Mouse (Mus musculus) left cerebral cortex, adult 11 months (tissue): Measurements from ENCODE around the gene Asprv1.
A peak's percentile ranks its signal among the peaks of the same experiment; 100 is the strongest.

Experiments used
- DNase-seq: peaks from one replicate; pipeline ENCODE4 v3.0.0; 2022; ENCODE audit warnings: low spot score

The Asprv1 gene

GRCm38 (mm10) chr6:86627946-86628345 is at the start of gene Asprv1:
TSS of gene Asprv1 (plus strand) at chr6:86628164.
- DNase-seq, result no peak

DNA sequence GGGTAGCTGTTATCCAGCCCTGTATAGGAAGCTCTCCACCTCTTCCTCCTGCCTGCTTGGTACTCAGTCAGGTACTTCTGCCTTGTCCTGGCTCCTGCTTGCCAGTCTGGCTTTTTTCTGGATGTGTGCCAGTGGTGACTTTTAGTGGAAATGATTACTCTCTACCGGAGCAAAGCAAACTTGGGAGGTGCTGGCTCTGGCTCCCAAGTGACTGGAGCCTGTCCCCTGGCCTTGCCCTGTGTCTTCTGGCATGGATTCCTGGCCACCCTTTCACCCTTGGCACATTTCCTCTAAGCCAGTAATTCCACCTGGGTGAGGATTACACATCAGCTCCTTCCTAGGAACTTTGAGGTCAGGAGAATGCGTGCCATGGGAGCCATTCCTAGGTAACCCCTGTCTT is 49.6 kb upstream of the Asprv1 start:
- DNase-seq, result no peak

DNA sequence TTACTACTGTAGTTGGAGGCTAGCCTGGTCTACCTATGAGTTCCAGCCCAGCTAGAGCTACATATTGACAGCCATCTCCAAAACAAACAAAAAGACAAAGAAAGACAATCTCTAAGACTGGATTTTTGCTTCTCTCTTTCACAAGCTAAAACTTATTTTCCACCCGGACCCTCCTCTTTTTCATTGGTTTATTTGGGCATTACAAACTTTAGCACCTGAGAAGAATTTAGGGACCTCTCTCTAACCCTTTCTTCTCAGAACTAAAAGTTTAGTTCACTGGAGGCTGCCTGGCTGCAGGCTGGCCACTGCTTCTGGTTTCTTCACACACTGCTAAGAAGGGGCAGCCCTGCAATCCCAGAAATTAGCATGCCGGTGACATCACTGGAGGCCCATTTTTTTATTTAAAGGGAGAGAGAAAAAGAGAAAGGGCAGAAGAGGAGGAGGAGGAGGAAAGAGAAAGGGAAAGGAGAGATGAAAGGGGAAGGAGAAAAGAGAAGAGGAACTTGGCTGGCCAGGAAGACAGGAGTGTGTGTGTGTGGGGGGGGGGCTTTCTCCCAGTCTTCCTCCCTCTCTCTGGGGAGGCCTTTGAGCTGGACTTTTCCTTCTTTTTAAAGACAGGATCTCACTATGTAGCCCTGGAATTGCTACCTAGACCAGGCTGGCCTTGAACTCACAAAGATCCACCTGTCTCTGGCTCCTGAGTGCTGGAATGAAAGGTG is 48.7 kb upstream of the Asprv1 start:
- no peak for DNase-seq

GRCm38 (mm10) chr6:86579926-86580325 is 48.0 kb upstream of the Asprv1 start:
- DNase-seq, result no peak

DNA sequence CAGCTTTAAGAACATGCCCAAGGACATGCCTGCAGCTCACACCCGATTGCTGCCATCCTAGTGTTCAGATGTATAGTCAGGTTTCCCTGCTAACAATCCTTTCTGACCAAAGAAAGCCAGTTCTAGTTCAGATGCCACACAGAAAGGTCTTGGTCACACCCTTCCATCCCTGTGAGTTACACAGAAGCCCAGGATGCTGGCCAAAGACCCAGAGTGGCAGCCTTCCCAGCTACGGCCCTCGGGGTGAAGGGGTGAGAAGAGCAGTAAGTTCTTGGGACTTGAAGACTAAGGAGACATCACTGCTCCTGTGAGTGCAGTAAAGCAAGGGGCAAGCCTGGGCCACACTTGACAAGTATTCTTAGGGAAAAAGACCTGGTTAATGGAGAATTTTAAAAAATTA is 44.8 kb upstream of the Asprv1 start:
- no peak for DNase-seq

GRCm38 (mm10) chr6:86583601-86584215 is 44.3 kb upstream of the Asprv1 start:
- DNase-seq, result no peak

DNA sequence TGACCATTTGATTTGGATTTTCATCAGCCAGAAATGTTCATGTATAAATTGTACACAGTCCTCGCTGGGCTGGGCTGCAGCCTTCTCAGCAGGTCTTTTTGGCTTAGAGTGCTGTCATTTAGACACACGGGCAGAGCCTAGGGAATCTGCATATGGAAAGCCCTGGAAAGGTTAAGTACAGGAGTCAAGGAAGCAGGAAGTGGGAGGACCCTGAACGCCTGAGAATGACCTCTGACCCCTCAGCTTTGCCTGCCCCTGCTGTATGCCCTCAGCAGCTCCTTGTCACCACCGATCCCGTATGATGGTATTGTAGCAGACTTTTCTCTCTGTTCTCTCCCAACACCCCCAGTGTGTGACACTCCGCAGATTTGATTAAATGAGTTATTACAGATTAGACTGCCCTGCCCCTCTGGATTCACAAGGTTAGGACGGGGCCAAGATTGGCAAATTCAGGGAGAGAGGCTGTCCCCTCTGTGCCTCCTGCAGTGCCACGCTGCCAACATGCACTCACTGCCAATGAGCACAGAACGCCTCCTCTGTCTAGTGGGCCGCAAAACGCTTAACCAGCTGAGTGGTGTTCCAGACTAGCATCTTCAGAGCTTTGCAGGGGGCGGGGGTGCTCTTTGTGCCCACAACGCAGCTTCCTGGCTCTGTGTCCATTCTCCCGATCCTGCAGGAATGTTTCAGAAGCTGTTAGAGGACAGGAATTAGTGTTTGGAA is 43.5 kb upstream of the Asprv1 start:
- peak; percentile 64 for DNase-seq

DNA sequence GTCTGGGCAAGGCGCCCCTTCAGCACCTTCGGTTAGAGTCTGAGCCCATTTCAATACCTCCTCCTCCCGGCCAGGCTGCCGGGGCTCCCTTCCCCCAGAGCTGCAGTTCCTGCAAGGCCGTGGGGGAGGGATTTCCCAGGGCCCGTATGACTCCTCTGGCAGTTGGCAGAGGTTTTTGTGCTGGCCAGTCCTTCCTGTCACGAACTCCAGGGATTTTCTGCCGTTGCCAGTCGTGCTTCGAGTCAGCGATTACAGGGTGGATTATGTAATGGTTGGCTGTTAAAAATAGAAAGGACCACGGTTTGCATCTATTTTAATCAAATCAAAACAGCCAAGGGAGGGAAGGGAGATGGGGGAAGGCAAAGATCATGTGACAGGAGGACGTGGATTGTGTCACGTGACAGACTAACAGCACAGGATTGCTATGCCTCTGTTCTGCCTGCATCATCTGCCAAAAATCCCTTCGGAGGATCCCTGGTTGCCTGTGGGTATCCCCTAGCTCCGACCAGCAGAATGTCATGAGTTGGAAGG is 42.8 kb upstream of the Asprv1 start:
- peak; percentile 93 for DNase-seq

DNA sequence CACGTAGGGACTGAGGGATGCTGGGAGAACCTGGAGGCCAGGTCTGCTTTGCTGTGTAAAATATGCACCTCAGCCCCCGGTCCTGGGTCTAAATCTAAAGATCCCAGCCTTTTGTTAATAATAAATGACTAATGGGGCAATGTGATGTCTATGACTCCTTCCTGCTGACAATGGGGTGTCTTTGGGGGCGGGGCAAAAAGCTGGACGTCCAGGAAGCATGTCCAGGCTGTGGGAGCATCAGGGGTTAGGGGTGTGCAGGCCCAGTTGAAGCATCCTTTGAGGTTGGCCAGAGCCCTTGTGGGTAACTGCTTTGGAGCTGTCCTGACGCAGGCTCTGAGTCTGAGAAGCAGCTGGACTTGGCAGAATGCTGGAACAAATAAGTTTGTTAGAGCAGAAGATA is 41.9 kb upstream of the Asprv1 start:
- DNase-seq, result no peak

DNA sequence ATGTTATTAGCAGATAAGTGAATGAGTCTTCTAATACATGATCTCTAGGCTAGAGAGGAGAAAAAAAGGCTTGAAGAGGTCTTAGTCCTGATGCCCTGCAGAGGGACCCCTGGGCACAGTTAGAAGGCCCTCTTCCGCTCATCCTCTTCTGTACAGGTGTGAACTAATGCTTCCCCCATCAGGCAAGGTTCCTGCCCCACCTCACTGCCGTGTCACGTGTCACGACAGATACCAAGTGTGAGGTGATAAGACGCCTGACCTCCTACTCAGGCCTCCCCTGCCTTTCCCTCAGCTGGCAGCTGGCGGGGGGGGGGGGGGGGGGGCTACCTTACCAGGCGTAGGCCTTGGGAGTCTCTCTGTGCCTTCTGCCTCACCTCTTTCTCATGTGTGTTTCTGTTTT is 39.5 kb upstream of the Asprv1 start:
- no peak for DNase-seq

DNA sequence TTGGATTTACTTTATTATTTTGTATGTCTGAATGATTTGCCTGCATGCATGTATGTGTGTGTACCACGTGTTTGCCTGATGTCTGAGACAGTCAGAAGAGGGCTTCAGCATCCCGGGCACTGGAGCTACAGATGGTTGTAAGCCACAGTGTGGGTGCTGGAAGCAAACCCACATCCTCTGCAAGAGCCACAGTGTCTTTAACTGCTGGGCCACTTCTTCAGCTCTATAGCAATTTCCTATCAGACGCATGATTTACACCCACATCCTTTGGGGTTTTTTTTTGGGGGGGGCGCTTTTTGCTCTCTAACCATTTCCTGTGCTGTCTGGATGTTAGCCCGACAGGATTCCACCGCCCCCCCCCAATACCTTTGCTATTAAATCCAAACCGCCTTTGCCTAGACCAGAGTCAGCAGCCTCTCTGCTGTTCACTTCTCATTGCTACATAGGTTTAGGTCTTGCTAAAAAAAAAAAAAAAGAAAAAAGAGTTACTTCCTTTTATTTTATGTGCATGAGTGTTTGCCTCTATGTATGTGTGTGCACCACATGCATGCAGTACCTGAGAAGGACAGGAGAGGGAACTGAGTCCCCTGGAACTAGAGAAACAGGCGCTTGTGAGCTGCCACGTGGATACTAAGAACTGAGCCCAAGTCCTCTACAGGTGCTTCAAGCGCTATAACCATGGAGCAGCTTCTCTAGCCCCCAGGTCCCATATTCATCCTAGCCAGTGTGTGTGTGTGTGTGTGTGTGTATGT is 34.6 kb upstream of the Asprv1 start:
- no peak for DNase-seq

DNA sequence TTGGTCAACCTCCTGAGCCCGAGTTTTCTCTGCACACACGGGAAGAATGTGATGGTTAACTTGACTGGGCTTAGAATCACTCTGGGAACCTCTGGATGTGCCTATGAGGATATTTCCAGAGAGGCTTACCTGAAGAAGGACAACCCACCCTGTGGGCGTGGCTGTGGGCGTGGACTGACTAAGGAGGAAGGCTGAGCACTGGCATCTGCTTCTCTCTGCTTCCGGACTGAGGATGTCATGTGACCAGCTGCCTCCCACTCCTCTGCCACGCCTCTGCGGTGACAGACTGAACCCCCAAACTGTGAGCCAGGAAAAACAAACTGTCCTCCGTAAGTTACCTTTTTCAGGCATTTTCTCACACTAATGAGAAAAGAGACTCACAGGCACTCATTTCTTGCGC is 33.3 kb upstream of the Asprv1 start:
- no peak for DNase-seq

- DNase-seq, result no peak
Observed at GRCm38 (mm10) chr6:86595865-86596440, 32.0 kb upstream of the Asprv1 start.

DNA sequence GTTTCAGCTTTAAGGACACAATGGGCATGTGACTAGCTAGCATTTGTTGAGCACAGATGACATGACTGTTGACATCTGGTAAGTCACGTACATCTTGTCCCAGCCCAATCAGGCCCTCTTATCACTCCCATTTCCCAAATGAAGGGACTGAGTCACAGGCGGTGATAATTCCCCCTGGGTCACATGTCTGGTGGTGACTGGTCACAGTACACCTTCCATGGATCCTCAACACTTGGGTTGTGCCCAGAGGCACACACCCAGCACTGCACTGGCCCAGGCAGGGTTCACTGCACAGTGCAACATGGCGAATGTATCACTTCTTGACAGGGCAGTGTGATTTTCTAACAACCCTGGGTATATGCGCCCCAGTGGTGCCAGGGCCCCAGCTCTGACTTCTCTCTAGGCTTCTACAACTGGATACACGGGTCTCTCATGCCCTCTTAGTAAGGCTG is 29.2 kb upstream of the Asprv1 start:
- no peak for DNase-seq

GRCm38 (mm10) chr6:86599197-86599596 is 28.8 kb upstream of the Asprv1 start:
- DNase-seq, result peak; percentile 70

DNA sequence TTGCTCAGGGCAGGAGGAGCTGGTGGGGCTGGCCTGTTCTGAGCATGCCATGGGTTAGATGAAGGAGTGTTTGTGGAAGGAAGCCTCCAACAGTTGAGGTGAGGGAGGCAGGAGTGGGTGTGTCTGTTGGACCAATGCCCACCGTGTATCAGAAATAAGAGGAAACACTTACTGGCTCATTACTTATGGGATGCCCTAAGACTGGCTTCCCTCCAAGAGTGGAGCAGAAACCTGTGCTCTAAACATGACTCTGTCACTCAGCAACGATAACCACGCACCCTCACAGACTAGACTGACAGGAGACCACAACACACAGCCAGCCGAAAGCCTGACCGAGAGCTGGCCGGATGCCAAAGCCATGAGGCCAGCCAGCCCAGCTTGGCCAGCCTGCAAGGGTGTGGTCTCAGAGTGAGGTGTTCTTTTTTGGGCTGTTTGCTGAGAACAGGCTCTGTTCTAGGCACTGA is 28.0 kb upstream of the Asprv1 start:
- no peak for DNase-seq

- no peak for DNase-seq
Observed at GRCm38 (mm10) chr6:86605260-86605659, 22.7 kb upstream of the Asprv1 start.

DNA sequence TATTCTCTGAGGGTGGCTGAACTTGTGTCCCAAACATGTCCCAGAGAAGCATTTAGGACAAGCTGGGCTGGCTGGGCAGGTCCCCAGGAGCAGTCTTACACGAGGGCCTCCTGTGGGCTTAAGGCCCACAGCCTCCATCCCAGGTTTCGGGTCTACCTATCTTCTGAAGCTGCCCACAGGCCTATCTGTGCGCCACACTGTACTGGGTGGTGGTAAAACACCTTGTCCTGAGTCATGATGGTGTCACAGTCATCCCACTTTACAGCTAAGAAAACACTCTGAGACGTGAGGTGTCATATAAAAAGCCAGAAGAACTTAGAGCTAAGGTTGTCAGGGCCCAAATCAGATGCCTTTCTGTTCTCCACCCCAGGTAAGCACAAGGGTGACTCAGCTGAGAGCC is 21.7 kb upstream of the Asprv1 start:
- no peak for DNase-seq

DNA sequence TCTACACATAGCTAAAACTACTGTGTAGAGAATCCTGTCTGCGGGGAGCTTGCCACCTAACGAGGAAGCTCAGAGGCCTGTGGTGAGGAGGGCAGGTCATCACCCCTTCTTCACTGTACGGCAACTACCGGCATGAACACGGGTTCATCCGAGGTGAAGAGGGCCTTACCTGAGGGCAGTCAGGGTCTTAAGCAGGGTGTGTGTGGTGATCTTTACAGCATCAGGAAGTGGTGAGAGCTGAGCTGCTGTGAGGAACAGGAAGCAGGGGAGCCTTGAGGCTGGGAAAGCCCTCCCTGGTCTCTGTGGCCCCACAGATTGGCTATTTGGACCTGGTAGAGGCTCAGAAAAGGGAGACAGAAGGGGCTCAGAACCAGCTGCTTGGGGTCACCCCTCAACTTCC is 20.5 kb upstream of the Asprv1 start:
- no peak for DNase-seq

GRCm38 (mm10) chr6:86609235-86609634 is 18.7 kb upstream of the Asprv1 start:
- DNase-seq, result no peak

GRCm38 (mm10) chr6:86610714-86611113 is 17.2 kb upstream of the Asprv1 start:
- no peak for DNase-seq

DNA sequence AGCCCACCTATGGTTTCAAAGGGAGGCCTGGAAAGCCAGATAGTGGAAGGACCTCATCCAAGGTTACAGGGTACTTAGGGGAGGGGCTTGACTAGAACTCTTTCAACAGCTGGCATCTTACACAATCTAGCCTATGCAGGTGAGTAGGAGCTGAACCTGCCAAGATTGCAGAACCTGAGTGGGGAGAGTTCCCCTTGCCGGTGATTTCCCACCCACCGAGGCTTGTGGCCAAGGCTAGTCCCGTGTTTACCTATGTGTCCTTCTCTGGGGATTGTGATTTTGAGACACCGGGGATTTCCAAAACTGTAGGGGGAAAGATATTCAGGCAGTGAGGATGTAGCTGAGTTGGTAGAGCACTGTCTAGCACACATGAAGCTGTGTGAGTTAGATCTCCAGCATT is 12.7 kb upstream of the Asprv1 start:
- no peak for DNase-seq
